Mouse (Mus musculus): Measurements from ENCODE around the gene Calhm5. TPM values are rescaled to one million over a fixed set of nuclear protein-coding genes. Genes with fewer than 3 reads are reported as not detected.

The Calhm5 gene
- polyA plus RNA-seq, 1 experiment from 2014 or later = 0.02 TPM

- H3K36me3 ChIP-seq (replicated peaks; ENCODE audit: insufficient read depth, low read length) = no peaks in the 10 kb centered on the region
- ATAC-seq (no peak), DNase-seq (no peak)
- H3K4me2 ChIP-seq (ENCODE audit: low read depth, low read length) = no peak overlapping the region
- no peak overlapping the region for H3K4me3 ChIP-seq (ENCODE audit: low read depth, low read length)
- WGBS (ENCODE audit: insufficient replicate concordance) = 73% methylated on average over 2 of the region's 2 CpGs
- no peak overlapping the region for H3K9ac ChIP-seq (replicated peaks)
- H3K4me1 ChIP-seq (ENCODE audit: insufficient read depth) = no peaks in the 10 kb centered on the region
- TF ChIP-seq CTCF (IDR thresholded peaks at IDR 0.05; ENCODE audit: low read depth) = no peak
- TF ChIP-seq EP300 (IDR thresholded peaks at IDR 0.05; ENCODE audit: low read depth) = no peak
- no peaks in the 10 kb centered on the region for H3K27me3 ChIP-seq (ENCODE audit: insufficient read depth, low read length)
- H3K27ac ChIP-seq (ENCODE audit: low read depth) = no peak overlapping the region
- no peaks in the 10 kb centered on the region for H3K9me3 ChIP-seq (ENCODE audit: low read length)
Observed at GRCm38 (mm10) chr10:34088515-34088914, 7.8 kb downstream of the Calhm5 start.

GRCm38 (mm10) chr10:34086514-34086913, 9.8 kb downstream of the Calhm5 start:
- no peak overlapping the region for H3K4me3 ChIP-seq (ENCODE audit: low read depth, low read length)
- no peaks in the 10 kb centered on the region for H3K36me3 ChIP-seq (replicated peaks; ENCODE audit: insufficient read depth, low read length)
- 81% methylated on average over 1 of the region's 1 CpGs for WGBS (ENCODE audit: insufficient replicate concordance)
- no peak overlapping the region for H3K27ac ChIP-seq (ENCODE audit: low read depth)
- DNase-seq = no peak
- H3K9me3 ChIP-seq (ENCODE audit: low read length) = no peaks in the 10 kb centered on the region
- TF ChIP-seq EP300 (IDR thresholded peaks at IDR 0.05; ENCODE audit: low read depth) (no peak), CTCF (IDR thresholded peaks at IDR 0.05; ENCODE audit: low read depth) (no peak)
- H3K4me1 ChIP-seq (ENCODE audit: insufficient read depth) = no peaks in the 10 kb centered on the region
- no peak for ATAC-seq
- no peak overlapping the region for H3K9ac ChIP-seq (replicated peaks)
- H3K27me3 ChIP-seq (ENCODE audit: insufficient read depth, low read length) = no peaks in the 10 kb centered on the region
- no peak overlapping the region for H3K4me2 ChIP-seq (ENCODE audit: low read depth, low read length)

- H3K4me3 ChIP-seq (ENCODE audit: low read depth, low read length) = no peak overlapping the region
- H3K4me2 ChIP-seq (ENCODE audit: low read depth, low read length) = no peak overlapping the region
- no peaks in the 10 kb centered on the region for H3K9me3 ChIP-seq (ENCODE audit: low read length)
- H3K9ac ChIP-seq (replicated peaks) = no peak overlapping the region
- H3K36me3 ChIP-seq (replicated peaks; ENCODE audit: insufficient read depth, low read length) = no peaks in the 10 kb centered on the region
- no peaks in the 10 kb centered on the region for H3K4me1 ChIP-seq (ENCODE audit: insufficient read depth)
- TF ChIP-seq CTCF (IDR thresholded peaks at IDR 0.05; ENCODE audit: low read depth) (no peak), EP300 (IDR thresholded peaks at IDR 0.05; ENCODE audit: low read depth) (no peak)
- DNase-seq (no peak), ATAC-seq (no peak)
- 67% methylated on average over 5 of the region's 5 CpGs for WGBS (ENCODE audit: insufficient replicate concordance)
- H3K27me3 ChIP-seq (ENCODE audit: insufficient read depth, low read length) = no peaks in the 10 kb centered on the region
- H3K27ac ChIP-seq (ENCODE audit: low read depth) = no peak overlapping the region
Observed at GRCm38 (mm10) chr10:34074522-34075200, 21.7 kb downstream of the Calhm5 start.

GRCm38 (mm10) chr10:34071650-34072049, 24.7 kb downstream of the Calhm5 start:
- no peak for DNase-seq
- H3K36me3 ChIP-seq (replicated peaks; ENCODE audit: insufficient read depth, low read length) = no peaks in the 10 kb centered on the region

GRCm38 (mm10) chr10:34070999-34071492, 25.3 kb downstream of the Calhm5 start:
- WGBS (ENCODE audit: insufficient replicate concordance) = 59% methylated on average over 5 of the region's 5 CpGs
- no peak for DNase-seq
- Histone ChIP-seq H3K9ac (replicated peaks) (no peak overlapping the region), H3K27me3 (ENCODE audit: insufficient read depth, low read length) (no peaks in the 10 kb centered on the region), H3K36me3 (replicated peaks; ENCODE audit: insufficient read depth, low read length) (no peaks in the 10 kb centered on the region), H3K4me3 (ENCODE audit: low read depth, low read length) (no peak overlapping the region), H3K4me2 (ENCODE audit: low read depth, low read length) (no peak overlapping the region), H3K4me1 (ENCODE audit: insufficient read depth) (no peaks in the 10 kb centered on the region), H3K9me3 (ENCODE audit: low read length) (no peaks in the 10 kb centered on the region), H3K27ac (ENCODE audit: low read depth) (no peak overlapping the region)
- TF ChIP-seq EP300 (IDR thresholded peaks at IDR 0.05; ENCODE audit: low read depth) = no peak
- no peak for TF ChIP-seq CTCF (IDR thresholded peaks at IDR 0.05; ENCODE audit: low read depth)
- ATAC-seq = no peak

More at GRCm38 (mm10) chr10:34071650-34072049, 24.7 kb downstream of the Calhm5 start:
- no peak overlapping the region for H3K9ac ChIP-seq (replicated peaks)
- H3K4me2 ChIP-seq (ENCODE audit: low read depth, low read length) = no peak overlapping the region
- H3K4me1 ChIP-seq (ENCODE audit: insufficient read depth) = no peaks in the 10 kb centered on the region
- TF ChIP-seq EP300 (IDR thresholded peaks at IDR 0.05; ENCODE audit: low read depth) (no peak), CTCF (IDR thresholded peaks at IDR 0.05; ENCODE audit: low read depth) (no peak)
- H3K27me3 ChIP-seq (ENCODE audit: insufficient read depth, low read length) = no peaks in the 10 kb centered on the region
- no peak overlapping the region for H3K27ac ChIP-seq (ENCODE audit: low read depth)
- H3K9me3 ChIP-seq (ENCODE audit: low read length) = no peaks in the 10 kb centered on the region
- 47% methylated on average over 2 of the region's 2 CpGs for WGBS (ENCODE audit: insufficient replicate concordance)
- no peak overlapping the region for H3K4me3 ChIP-seq (ENCODE audit: low read depth, low read length)
- no peak for ATAC-seq

GRCm38 (mm10) chr10:34069606-34070005, 26.7 kb downstream of the Calhm5 start:
- TF ChIP-seq EP300 (IDR thresholded peaks at IDR 0.05; ENCODE audit: low read depth) = no peak
- no peak for TF ChIP-seq CTCF (IDR thresholded peaks at IDR 0.05; ENCODE audit: low read depth)
- Histone ChIP-seq H3K9me3 (ENCODE audit: low read length) (no peaks in the 10 kb centered on the region), H3K9ac (replicated peaks) (no peak overlapping the region), H3K4me1 (ENCODE audit: insufficient read depth) (no peaks in the 10 kb centered on the region), H3K27ac (ENCODE audit: low read depth) (no peak overlapping the region), H3K27me3 (ENCODE audit: insufficient read depth, low read length) (no peaks in the 10 kb centered on the region), H3K4me3 (ENCODE audit: low read depth, low read length) (no peak overlapping the region), H3K4me2 (ENCODE audit: low read depth, low read length) (no peak overlapping the region), H3K36me3 (replicated peaks; ENCODE audit: insufficient read depth, low read length) (no peaks in the 10 kb centered on the region)
- WGBS (ENCODE audit: insufficient replicate concordance) = 48% methylated on average over 1 of the region's 1 CpGs
- ATAC-seq (no peak), DNase-seq (no peak)
